In genomic region chr15:8709578-8709977, GRCm38 (mm10) we compare ENCODE assay signal across 9 mouse cellular contexts. TPM values are rescaled to one million over a fixed set of nuclear protein-coding genes. Genes with fewer than 3 reads are reported as not detected.
DNase-seq lines count a peak whose midpoint lies in the region; ATAC-seq and TF ChIP-seq lines count a peak whose summit lies in the region.
"Had no signal": no experiment of that assay in that cellular context is flagged by ENCODE, and none has a peak within 500 bp of the region (broad histone marks: within the 10 kb centered on the region; RNA-seq: fewer than 3 reads in every experiment).

No protein-coding gene starts in this region.

- H3K9me3 ChIP-seq in heart, embryonic 11.5 days (replicated peaks; ENCODE audit: control insufficient read depth, low read length) = no peaks in the 10 kb centered on the region
- H3K9me3 ChIP-seq in forebrain, embryonic 11.5 days (ENCODE audit: control insufficient read depth, low read length) = no peaks in the 10 kb centered on the region
- no peaks in the 10 kb centered on the region for H3K9me3 ChIP-seq in kidney, postnatal 0 days (replicated peaks; ENCODE audit: low read length)

- TF ChIP-seq CTCF in kidney, postnatal 0 days (IDR thresholded peaks at IDR 0.05; ENCODE audit: low read depth) = no peak

- H3K4me2 ChIP-seq in heart, embryonic 11.5 days = peak overlapping the region; percentile 78
- H3K4me2 ChIP-seq in forebrain, embryonic 11.5 days (ENCODE audit: low read depth, low read length, severe bottlenecking) = peak overlapping the region; percentile 91
- peak overlapping the region; percentile 89 for H3K4me2 ChIP-seq in kidney, postnatal 0 days (ENCODE audit: low read length)
- H3K4me2 ChIP-seq in myocyte (ENCODE audit: low read depth) = peak overlapping the region; percentile 87

- no peak overlapping the region for H3K27ac ChIP-seq in heart, embryonic 11.5 days (ENCODE audit: low read depth, low read length)
- H3K27ac ChIP-seq in forebrain, embryonic 11.5 days (ENCODE audit: low read depth, low read length) = no peak overlapping the region
- no peak overlapping the region for H3K27ac ChIP-seq in kidney, postnatal 0 days

- H3K4me3 ChIP-seq in heart, embryonic 11.5 days (ENCODE audit: low read depth, low read length) = peak overlapping the region; percentile 79
- peak overlapping the region; percentile 62 for H3K4me3 ChIP-seq in forebrain, embryonic 11.5 days (ENCODE audit: low read depth, low read length)
- H3K4me3 ChIP-seq in kidney, postnatal 0 days (replicated peaks; ENCODE audit: low read depth, low read length) = peak overlapping the region; percentile 63
- H3K4me3 ChIP-seq in myocyte = peak overlapping the region; percentile 29

- 3% methylated on average over 11 of the region's 11 CpGs for WGBS in heart, embryonic 11.5 days (ENCODE audit: insufficient replicate concordance)
- WGBS in forebrain, embryonic 11.5 days = 4% methylated on average over 11 of the region's 11 CpGs
- 1% methylated on average over 11 of the region's 11 CpGs for WGBS in kidney, postnatal 0 days

- H3K36me3 ChIP-seq in heart, embryonic 11.5 days (ENCODE audit: control insufficient read depth, insufficient read depth, low read length) = peaks cover 2% of the 10 kb centered on the region; the same call in 1 of the 2 replicates
- no peaks in the 10 kb centered on the region; the same call in 1 of the 2 replicates for H3K36me3 ChIP-seq in forebrain, embryonic 11.5 days (ENCODE audit: control insufficient read depth, insufficient read depth, low read length)
- no peaks in the 10 kb centered on the region for H3K36me3 ChIP-seq in kidney, postnatal 0 days (ENCODE audit: insufficient read depth, low read length)
- H3K36me3 ChIP-seq in myocyte (ENCODE audit: control insufficient read depth, insufficient read depth) = no peaks in the 10 kb centered on the region

- H3K9ac ChIP-seq in heart, embryonic 11.5 days (ENCODE audit: low read depth, low read length) = peak overlapping the region; percentile 81; the same call in 1 of the 2 replicates
- H3K9ac ChIP-seq in forebrain, embryonic 11.5 days (ENCODE audit: low read length) = peak overlapping the region; percentile 48
- peak overlapping the region; percentile 33; the same call in 1 of the 2 replicates for H3K9ac ChIP-seq in kidney, postnatal 0 days (ENCODE audit: low read depth, low read length)

- H3ac ChIP-seq in myocyte (ENCODE audit: control insufficient read depth, insufficient read length) = no peak overlapping the region

- H3K4me1 ChIP-seq in heart, embryonic 11.5 days (ENCODE audit: control insufficient read depth, insufficient read depth, low read length) = peaks cover 5% of the 10 kb centered on the region; the same call in 1 of the 2 replicates
- peaks cover 2% of the 10 kb centered on the region; the same call in 1 of the 2 replicates for H3K4me1 ChIP-seq in forebrain, embryonic 11.5 days (replicated peaks; ENCODE audit: control insufficient read depth, insufficient read depth, low read length)
- no peaks in the 10 kb centered on the region; the same call in 1 of the 2 replicates for H3K4me1 ChIP-seq in kidney, postnatal 0 days (replicated peaks; ENCODE audit: insufficient read depth, low read length)

- no peaks in the 10 kb centered on the region for H3K79me2 ChIP-seq in myocyte (ENCODE audit: control insufficient read depth, insufficient read depth)

- no peak for DNase-seq in heart, adult 11 months
- peak; percentile 30 to 34 for DNase-seq in adrenal gland, postnatal 36 days
- no peak for DNase-seq in forebrain, embryonic 11.5 days (ENCODE audit: low spot score)
- DNase-seq in kidney, postnatal 0 days (ENCODE audit: low spot score) = peak; percentile 63
- no peak for DNase-seq in T-cell, adult 2 months (ENCODE audit: low spot score)
- no peak for DNase-seq in gastrocnemius, postnatal 10 days

- no peak for ATAC-seq in heart, embryonic 11.5 days (replicated peaks; ENCODE audit: insufficient number of reproducible peaks, low FRiP score, low TSS enrichment)
- peak; percentile 57; the same call in 1 of the 2 replicates for ATAC-seq in forebrain, embryonic 11.5 days (replicated peaks; ENCODE audit: low FRiP score)
- ATAC-seq in kidney, postnatal 0 days (replicated peaks; ENCODE audit: low FRiP score, low read depth) = no peak
- ATAC-seq: Patski had no signal

- no peaks in the 10 kb centered on the region for H3K27me3 ChIP-seq in heart, embryonic 11.5 days (ENCODE audit: control insufficient read depth, insufficient read depth, low read length)
- no peaks in the 10 kb centered on the region; the same call in 1 of the 2 replicates for H3K27me3 ChIP-seq in forebrain, embryonic 11.5 days (ENCODE audit: control insufficient read depth, insufficient read depth, low read length)
- H3K27me3 ChIP-seq in kidney, postnatal 0 days (ENCODE audit: insufficient read depth, low read length) = no peaks in the 10 kb centered on the region
- H3K27me3 ChIP-seq in myocyte (ENCODE audit: control insufficient read depth, insufficient read depth, insufficient read length) = no peaks in the 10 kb centered on the region
- H3K27me3 ChIP-seq: Patski had no signal

- no peak for TF ChIP-seq POLR2A in myocyte (IDR thresholded peaks at IDR 0.05; ENCODE audit: insufficient read length, low read depth)

TF ChIP-seq in myocyte, 11 proteins besides CTCF, POLR2A, EP300 and RAD21:
- TF ChIP-seq TCF12 (IDR thresholded peaks at IDR 0.05; ENCODE audit: insufficient read depth, poor library complexity, severe bottlenecking) (no peak), E2F4 (IDR thresholded peaks at IDR 0.05; ENCODE audit: insufficient read depth) (no peak), TCF3 (IDR thresholded peaks at IDR 0.05; ENCODE audit: insufficient read length, low read depth) (no peak), SRF (IDR thresholded peaks at IDR 0.05; ENCODE audit: control insufficient read depth, insufficient read length, low read depth) (no peak), MYOD1 (IDR thresholded peaks at IDR 0.05; ENCODE audit: control insufficient read depth in 1 of 3, insufficient read length in 2 of 3, low read depth in 2 of 3) (no peak), REST (IDR thresholded peaks at IDR 0.05; ENCODE audit: insufficient read depth, insufficient read length) (no peak), USF1 (IDR thresholded peaks at IDR 0.05; ENCODE audit: low read depth) (no peak), CEBPB (IDR thresholded peaks at IDR 0.05; ENCODE audit: insufficient read depth, poor library complexity, severe bottlenecking) (no peak), MYOG (IDR thresholded peaks at IDR 0.05; ENCODE audit: control insufficient read depth in 1 of 3, insufficient read depth in 1 of 3, insufficient read length in 2 of 3, low read depth in 2 of 3) (no peak), POLR2AphosphoS2 (IDR thresholded peaks at IDR 0.05; ENCODE audit: insufficient read length, low read depth) (no peak), MAX (IDR thresholded peaks at IDR 0.05; ENCODE audit: low read depth) (no peak)

RNA-seq across cellular contexts. Expression of gene Slc1a3, which starts 1.0 kb away (rescaled TPM):
- 22.7 and 23.7 TPM in 2 replicates for polyA plus RNA-seq in heart, embryonic 11.5 days (2014; fragmentation: Nextera tagmentation; extraction: Ambion mirVana)
- total RNA-seq in adrenal gland, postnatal 36 days (2021) = 10 to 100 TPM; 28.5 to 34.0 TPM
- 48.7 and 49.3 TPM in 2 replicates for polyA plus RNA-seq in forebrain, embryonic 11.5 days (2014; fragmentation: Nextera tagmentation; extraction: Ambion mirVana)
- 8.5 and 9.8 TPM in 2 replicates for polyA plus RNA-seq in kidney, postnatal 0 days (2015; fragmentation: Nextera tagmentation; extraction: Ambion mirVana)
- 0.47 TPM for polyA plus RNA-seq in myocyte (2012; fragmentation: generic; extraction: Trizol)
- total RNA-seq in gastrocnemius, postnatal 10 days (2021) = 1 to 10 TPM; 3.7 to 4.3 TPM

Comparison
In these comparisons a context has a peak if more than half of its experiments do, and no peak if none do; other contexts are left out.
1. H3K4me3 ChIP-seq: peak in every context shown above with its lines; median percentile 79 in heart, embryonic 11.5 days; 63 in kidney, postnatal 0 days; 62 in forebrain, embryonic 11.5 days; 29 in myocyte.
2. DNase-seq: peak in adrenal gland, postnatal 36 days (2 of 2) and kidney, postnatal 0 days (single experiment); none in heart, adult 11 months (single experiment), forebrain, embryonic 11.5 days (single experiment), T-cell, adult 2 months (single experiment) and gastrocnemius, postnatal 10 days (single experiment).
3. Peak in every context shown above with its lines, with median percentiles within 50 percentile points of each other: H3K4me2 ChIP-seq and H3K9ac ChIP-seq.